12 mouse cellular contexts compared by ENCODE assay signal in the genomic region with DNA sequence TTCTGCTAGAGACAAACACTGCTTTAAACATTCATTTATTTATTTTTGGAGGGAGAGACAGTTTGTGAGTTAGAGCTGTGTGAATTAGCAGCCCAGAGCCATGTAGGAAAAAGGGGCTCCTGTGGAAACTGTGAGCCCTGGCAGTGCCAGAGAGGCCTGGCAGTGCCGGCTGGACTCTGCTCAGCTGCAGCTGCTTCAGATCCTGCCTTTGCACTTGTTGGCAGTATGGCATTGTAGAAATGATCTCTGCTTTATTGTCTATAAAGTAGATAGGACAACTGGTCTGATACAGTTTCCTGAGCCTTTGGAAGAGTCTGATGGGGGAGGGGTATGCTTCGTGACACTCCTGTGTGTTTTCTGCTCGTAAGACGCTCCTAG.
DNase-seq lines count a peak whose midpoint lies in the region; ATAC-seq and TF ChIP-seq lines count a peak whose summit lies in the region.
"Had no signal": no experiment of that assay in that cellular context is flagged by ENCODE, and none has a peak within 500 bp of the region (broad histone marks: within the 10 kb centered on the region; RNA-seq: fewer than 3 reads in every experiment).

No protein-coding gene starts in this region.

- no peaks in the 10 kb centered on the region for H3K36me3 ChIP-seq in forebrain, postnatal 0 days (ENCODE audit: insufficient read depth)
- H3K36me3 ChIP-seq in forebrain, embryonic 15.5 days: peaks cover 12% of the 10 kb centered on the region; the same call in 1 of the 2 replicates
- H3K36me3 ChIP-seq in liver, adult 2 months (ENCODE audit: control insufficient read depth, insufficient read depth, low read length): no peaks in the 10 kb centered on the region
- peaks cover 5% of the 10 kb centered on the region for H3K36me3 ChIP-seq in hindbrain, embryonic 14.5 days (replicated peaks; ENCODE audit: control insufficient read depth, insufficient read depth)
- peaks cover 9% of the 10 kb centered on the region; the same call in 1 of the 2 replicates for H3K36me3 ChIP-seq in neural tube, embryonic 14.5 days (ENCODE audit: control insufficient read depth, insufficient read depth, low read length)

- no peak overlapping the region for H3K27ac ChIP-seq in forebrain, postnatal 0 days (ENCODE audit: low read depth, low read length)
- no peak overlapping the region; the same call in 1 of the 2 replicates for H3K27ac ChIP-seq in forebrain, embryonic 15.5 days (replicated peaks)
- peak overlapping the region; percentile 42 for H3K27ac ChIP-seq in liver, adult 2 months (replicated peaks; ENCODE audit: insufficient read depth, low read depth, low read length)
- H3K27ac ChIP-seq in hindbrain, embryonic 14.5 days: peak overlapping the region; percentile 50; the same call in 1 of the 2 replicates
- H3K27ac ChIP-seq in neural tube, embryonic 14.5 days (ENCODE audit: low read depth, low read length): 0 out of 2 replicates have a peak overlapping the region, but pooled peaks have one; percentile 10
- H3K27ac ChIP-seq: liver, embryonic 14.5 days had no signal

- no peak for DNase-seq in forebrain, postnatal 0 days
- peak; percentile 65 for DNase-seq in liver, adult 2 months (ENCODE audit: extremely low read depth, low read depth, low spot score)
- DNase-seq in liver: no peak
- DNase-seq in hindbrain, embryonic 14.5 days (ENCODE audit: low spot score): no peak
- no peak for DNase-seq in layer of hippocampus, postnatal 25 days (ENCODE audit: extremely low spot score in 1 of 2, low spot score in 1 of 2)
- no peak for DNase-seq in lung, postnatal 14 days
- DNase-seq: gastrocnemius, postnatal 25 days; right cerebral cortex, postnatal 25 days had no signal

- no peak overlapping the region for H3K4me2 ChIP-seq in forebrain, postnatal 0 days (ENCODE audit: low read depth)
- no peak overlapping the region for H3K4me2 ChIP-seq in forebrain, embryonic 15.5 days (replicated peaks)
- H3K4me2 ChIP-seq in hindbrain, embryonic 14.5 days (replicated peaks): no peak overlapping the region
- H3K4me2 ChIP-seq in neural tube, embryonic 14.5 days (ENCODE audit: low read depth, low read length): no peak overlapping the region
- H3K4me2 ChIP-seq: embryonic facial prominence, embryonic 13.5 days had no signal

- peaks cover 17% of the 10 kb centered on the region for H3K4me1 ChIP-seq in forebrain, postnatal 0 days (ENCODE audit: insufficient read depth)
- peaks cover 60% of the 10 kb centered on the region for H3K4me1 ChIP-seq in forebrain, embryonic 15.5 days
- peaks cover 43% of the 10 kb centered on the region for H3K4me1 ChIP-seq in liver, adult 2 months (ENCODE audit: control insufficient read depth, insufficient read depth, low read length)
- H3K4me1 ChIP-seq in hindbrain, embryonic 14.5 days (replicated peaks; ENCODE audit: control insufficient read depth, insufficient read depth, low read length): peaks cover 73% of the 10 kb centered on the region
- H3K4me1 ChIP-seq in neural tube, embryonic 14.5 days (ENCODE audit: control insufficient read depth, insufficient read depth, low read length): peaks cover 46% of the 10 kb centered on the region

- ATAC-seq in forebrain, postnatal 0 days: 0 out of 2 replicates have a peak, but pooled peaks have one; percentile 29
- no peak for ATAC-seq in forebrain, embryonic 15.5 days (replicated peaks)
- no peak for ATAC-seq in hindbrain, embryonic 14.5 days (ENCODE audit: low FRiP score)
- no peak for ATAC-seq in neural tube, embryonic 14.5 days (ENCODE audit: low read depth)

- no peak for TF ChIP-seq CTCF in forebrain, postnatal 0 days (IDR thresholded peaks at IDR 0.05; ENCODE audit: low read depth)
- TF ChIP-seq CTCF in liver, adult 2 months (IDR thresholded peaks at IDR 0.05; ENCODE audit: low read depth, low read length): no peak

- no peaks in the 10 kb centered on the region for H3K9me3 ChIP-seq in forebrain, postnatal 0 days (ENCODE audit: low read length)
- no peaks in the 10 kb centered on the region for H3K9me3 ChIP-seq in forebrain, embryonic 15.5 days
- H3K9me3 ChIP-seq in hindbrain, embryonic 14.5 days (ENCODE audit: control insufficient read depth, low read length): no peaks in the 10 kb centered on the region
- H3K9me3 ChIP-seq in neural tube, embryonic 14.5 days (ENCODE audit: control insufficient read depth, low read length): no peaks in the 10 kb centered on the region
- H3K9me3 ChIP-seq: embryonic facial prominence, embryonic 13.5 days had no signal

- H3K9ac ChIP-seq in forebrain, postnatal 0 days: no peak overlapping the region
- H3K9ac ChIP-seq in forebrain, embryonic 15.5 days (replicated peaks): no peak overlapping the region
- 0 out of 2 replicates have a peak overlapping the region, but pooled peaks have one; percentile 5 for H3K9ac ChIP-seq in liver, adult 2 months (ENCODE audit: low read depth, low read length)
- no peak overlapping the region for H3K9ac ChIP-seq in hindbrain, embryonic 14.5 days
- no peak overlapping the region for H3K9ac ChIP-seq in neural tube, embryonic 14.5 days (replicated peaks; ENCODE audit: low read depth, low read length)
- H3K9ac ChIP-seq: embryonic facial prominence, embryonic 13.5 days; liver, embryonic 14.5 days had no signal

- H3K27me3 ChIP-seq in forebrain, postnatal 0 days (ENCODE audit: insufficient read depth, low read length): no peaks in the 10 kb centered on the region
- H3K27me3 ChIP-seq in forebrain, embryonic 15.5 days: no peaks in the 10 kb centered on the region
- H3K27me3 ChIP-seq in liver, adult 2 months (ENCODE audit: control insufficient read depth, insufficient read depth, low read length): no peaks in the 10 kb centered on the region
- H3K27me3 ChIP-seq in hindbrain, embryonic 14.5 days (ENCODE audit: control insufficient read depth, insufficient read depth, low read length): no peaks in the 10 kb centered on the region
- no peaks in the 10 kb centered on the region for H3K27me3 ChIP-seq in neural tube, embryonic 14.5 days (ENCODE audit: control insufficient read depth, insufficient read depth, low read length)
- H3K27me3 ChIP-seq: embryonic facial prominence, embryonic 13.5 days had no signal

- WGBS in forebrain, postnatal 0 days: 53% methylated on average over 4 of the region's 4 CpGs
- WGBS in forebrain, embryonic 15.5 days: 59% methylated on average over 4 of the region's 4 CpGs
- WGBS in liver, adult 2 months: 37% methylated on average over 4 of the region's 4 CpGs
- WGBS in hindbrain, embryonic 14.5 days: 51% methylated on average over 4 of the region's 4 CpGs
- WGBS in neural tube, embryonic 14.5 days: 48% methylated on average over 4 of the region's 4 CpGs

- H3K79me2 ChIP-seq in liver, adult 2 months (ENCODE audit: control insufficient read depth, insufficient read depth, low read length): peaks cover 29% of the 10 kb centered on the region; the same call in 1 of the 2 replicates

- TF ChIP-seq POLR2A in liver, adult 2 months (IDR thresholded peaks at IDR 0.05; ENCODE audit: extremely low read depth, insufficient read depth, low read length): no peak

- H3K4me3 ChIP-seq in forebrain, postnatal 0 days (ENCODE audit: low read depth, low read length): no peak overlapping the region
- H3K4me3 ChIP-seq in forebrain, embryonic 15.5 days: no peak overlapping the region
- no peak overlapping the region for H3K4me3 ChIP-seq in liver, adult 2 months (ENCODE audit: insufficient read depth, low read depth, low read length)
- no peak overlapping the region for H3K4me3 ChIP-seq in hindbrain, embryonic 14.5 days (replicated peaks; ENCODE audit: low read length)
- H3K4me3 ChIP-seq in neural tube, embryonic 14.5 days (ENCODE audit: low read depth, low read length): no peak overlapping the region
- H3K4me3 ChIP-seq: embryonic facial prominence, embryonic 13.5 days had no signal

Comparison
In these comparisons a context has a peak if more than half of its experiments do, and no peak if none do; other contexts are left out.
1. H3K27ac ChIP-seq: peak in liver, adult 2 months (single experiment), hindbrain, embryonic 14.5 days (single experiment) and neural tube, embryonic 14.5 days (single experiment); none in forebrain, postnatal 0 days (single experiment) and forebrain, embryonic 15.5 days (single experiment).